Mouse (Mus musculus): ENCODE measurements around the gene Gna14.
A peak's percentile ranks its signal among the peaks of the same experiment; 100 is the strongest.

Gna14 gene

GRCm38 (mm10) chr19:16520608-16521007 lies 85.0 kb downstream of the Gna14 start:
- no peak for DNase-seq

- DNase-seq = no peak
Observed at GRCm38 (mm10) chr19:16526302-16526880, 90.8 kb downstream of the Gna14 start.

- DNase-seq = no peak
Observed at GRCm38 (mm10) chr19:16527031-16527430, 91.5 kb downstream of the Gna14 start.

GRCm38 (mm10) chr19:16528225-16528828 lies 92.8 kb downstream of the Gna14 start:
- DNase-seq = no peak

GRCm38 (mm10) chr19:16529293-16529920 lies 93.8 kb downstream of the Gna14 start:
- DNase-seq = peak; percentile 44 to 63

GRCm38 (mm10) chr19:16529999-16530398 lies 94.4 kb downstream of the Gna14 start:
- DNase-seq = no peak

- no peak for DNase-seq
Observed at GRCm38 (mm10) chr19:16534311-16534710, 98.7 kb downstream of the Gna14 start.

GRCm38 (mm10) chr19:16538416-16538815 lies 102.9 kb downstream of the Gna14 start:
- no peak for DNase-seq

GRCm38 (mm10) chr19:16543688-16544087 lies 108.1 kb downstream of the Gna14 start:
- no peak for DNase-seq

GRCm38 (mm10) chr19:16556988-16557387 lies 121.4 kb downstream of the Gna14 start:
- no peak for DNase-seq

GRCm38 (mm10) chr19:16557971-16558370 lies 122.4 kb downstream of the Gna14 start:
- no peak for DNase-seq

- no peak for DNase-seq
Observed at GRCm38 (mm10) chr19:16558570-16558969, 123.0 kb downstream of the Gna14 start.

- no peak for DNase-seq
Observed at GRCm38 (mm10) chr19:16559243-16559896, 123.8 kb downstream of the Gna14 start.

- no peak for DNase-seq
Observed at GRCm38 (mm10) chr19:16562676-16563075, 127.1 kb downstream of the Gna14 start.

GRCm38 (mm10) chr19:16576790-16577189 lies 141.2 kb downstream of the Gna14 start:
- DNase-seq = no peak

- no peak for DNase-seq
Observed at GRCm38 (mm10) chr19:16579656-16580260, 144.2 kb downstream of the Gna14 start.

GRCm38 (mm10) chr19:16580501-16580900 lies 144.9 kb downstream of the Gna14 start:
- no peak for DNase-seq

GRCm38 (mm10) chr19:16584546-16584945 lies 149.0 kb downstream of the Gna14 start:
- no peak for DNase-seq

- DNase-seq = no peak
Observed at GRCm38 (mm10) chr19:16585379-16585778, 149.8 kb downstream of the Gna14 start.

GRCm38 (mm10) chr19:16593256-16593974 lies 157.9 kb downstream of the Gna14 start:
- DNase-seq = no peak

- no peak for DNase-seq
Observed at GRCm38 (mm10) chr19:16593975-16594317, 158.4 kb downstream of the Gna14 start.

- no peak for DNase-seq
Observed at GRCm38 (mm10) chr19:16597216-16597615, 161.7 kb downstream of the Gna14 start.
